Mouse (Mus musculus) WW6 (cell line): ENCODE results near the gene Lrba.

ENCODE experiments used
- DNase-seq: peaks from one replicate; pipeline ENCODE4 v3.0.0-alpha.2; 2013; ENCODE audit warnings: low read depth, low spot score

The Lrba gene

GRCm38 (mm10) chr3:86518506-86519109, 294.1 kb downstream of the Lrba start:
- no peak for DNase-seq

- no peak for DNase-seq
These were observed 298.5 kb downstream of the Lrba start for GRCm38 (mm10) chr3:86522880-86523505.

GRCm38 (mm10) chr3:86531531-86532269, 307.2 kb downstream of the Lrba start:
- no peak for DNase-seq

GRCm38 (mm10) chr3:86536751-86537150, 312.3 kb downstream of the Lrba start:
- no peak for DNase-seq

- DNase-seq, result peak; percentile 24
These were observed 314.4 kb downstream of the Lrba start for GRCm38 (mm10) chr3:86538645-86539554.

- DNase-seq, result no peak
These were observed 315.2 kb downstream of the Lrba start for GRCm38 (mm10) chr3:86539555-86540168.

- DNase-seq, result no peak
These were observed 316.7 kb downstream of the Lrba start for GRCm38 (mm10) chr3:86541074-86541614.

- DNase-seq, result no peak
These were observed 317.4 kb downstream of the Lrba start for GRCm38 (mm10) chr3:86541863-86542397.

GRCm38 (mm10) chr3:86544785-86545184, 320.3 kb downstream of the Lrba start:
- DNase-seq, result no peak

GRCm38 (mm10) chr3:86545945-86546344, 321.5 kb downstream of the Lrba start:
- no peak for DNase-seq

- peak; percentile 38 for DNase-seq
These were observed 322.2 kb downstream of the Lrba start for GRCm38 (mm10) chr3:86546471-86547250.

GRCm38 (mm10) chr3:86547251-86547791, 322.8 kb downstream of the Lrba start:
- no peak for DNase-seq

GRCm38 (mm10) chr3:86548091-86549015, 323.9 kb downstream of the Lrba start, which contains the start of gene Mab21l2:
Mab21l2 (minus strand) TSS chr3:86548629.
- DNase-seq, result no peak

- no peak for DNase-seq
These were observed 326.0 kb downstream of the Lrba start for GRCm38 (mm10) chr3:86550301-86551010.

GRCm38 (mm10) chr3:86551011-86551728, 326.7 kb downstream of the Lrba start:
- no peak for DNase-seq

- no peak for DNase-seq
These were observed 327.7 kb downstream of the Lrba start for GRCm38 (mm10) chr3:86552170-86552569.

GRCm38 (mm10) chr3:86558976-86559375, 334.5 kb downstream of the Lrba start:
- no peak for DNase-seq
